Mouse (Mus musculus) ES-Bruce4 (cell line): Measurements from ENCODE around the gene Exo5.

Experiments
- CTCF ChIP-seq: IDR thresholded peaks from one replicate; pipeline ENCODE4 v1.8.1; 2011; ENCODE audit warnings: low read depth, low read length
- EP300 ChIP-seq: IDR thresholded peaks from 2 replicates; pipeline ENCODE4 v1.6.1; 2011; ENCODE audit warnings: low read depth, low read length; ENCODE audit not compliant: insufficient read depth

DNA sequence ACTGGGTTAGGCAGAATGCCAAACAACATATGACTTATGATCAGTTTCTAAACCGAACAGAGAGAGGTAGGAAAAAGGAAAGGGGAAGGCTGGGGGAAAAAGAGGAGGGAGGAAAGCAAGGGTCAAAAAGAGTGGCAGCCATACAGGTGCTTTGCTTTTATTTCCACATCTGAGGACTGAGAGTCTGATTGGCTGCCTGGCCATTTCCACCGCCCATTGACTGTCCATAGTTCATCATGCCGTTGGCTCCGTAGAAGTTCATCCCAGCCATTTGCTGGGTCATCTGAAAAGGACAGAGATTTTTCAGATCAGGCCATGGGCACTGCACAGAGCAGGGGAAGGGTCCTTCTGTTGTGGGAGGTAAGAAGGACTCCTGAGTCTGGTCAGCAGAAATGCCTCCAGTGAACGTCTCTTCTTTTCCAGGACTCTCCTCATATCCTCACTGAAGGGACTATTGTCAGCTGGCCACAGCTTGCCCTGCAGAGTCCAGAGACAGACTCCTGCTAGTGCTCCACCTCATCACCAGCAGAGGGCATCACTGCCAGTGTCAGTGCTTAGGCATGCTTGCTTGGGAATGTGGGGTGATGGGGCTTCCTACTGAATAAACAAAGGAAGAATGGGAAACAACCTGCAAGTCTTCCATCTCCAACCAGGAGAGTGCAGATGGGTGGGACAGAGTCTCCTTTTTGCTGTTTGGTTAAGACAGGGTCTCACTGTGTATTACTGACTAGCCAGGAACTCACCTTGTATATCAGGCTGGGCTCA lies 44.7 kb upstream of the Exo5 start:
- no peak for TF ChIP-seq EP300
- peak; percentile 72 for TF ChIP-seq CTCF
